Mouse (Mus musculus): ENCODE results near the gene Hes7. TPM values are rescaled to one million over a fixed set of nuclear protein-coding genes. Genes with fewer than 3 reads are reported as not detected.

Hes7 gene
- total and polyA plus RNA-seq, 2 experiments from 2014 or later: 1.3 to 1.6 TPM

- Histone ChIP-seq H3K4me2 (ENCODE audit: low read depth) (peak within 1 kb of the TSS; percentile 91), H3K4me1 (ENCODE audit: insufficient read depth) (peaks cover 14% of the 10 kb centered on the region), H3K27me3 (ENCODE audit: insufficient read depth, low read length) (no peaks in the 10 kb centered on the region), H3K4me3 (ENCODE audit: low read depth, low read length) (peak within 1 kb of the TSS; percentile 99), H3K27ac (ENCODE audit: low read depth, low read length) (peak within 1 kb of the TSS; percentile 97), H3K36me3 (ENCODE audit: insufficient read depth) (peaks cover 19% of the 10 kb centered on the region), H3K9me3 (ENCODE audit: low read length) (no peaks in the 10 kb centered on the region), H3K9ac (peak within 1 kb of the TSS; percentile 100)
- peak; percentile 94 for ATAC-seq
- WGBS: under 1% methylated on average over 50 of the region's 67 CpGs
- DNase-seq: peak; percentile 95
- peak; percentile 4; the same call in 1 of the 2 replicates for TF ChIP-seq CTCF (IDR thresholded peaks at IDR 0.05; ENCODE audit: low read depth)
Measured at GRCm38 (mm10) chr11:69088103-69088855, 31.9 kb upstream of the Hes7 start, which contains the start of gene Vamp2. Gene Vamp2 (plus strand): TSS chr11:69088490.

- peaks cover 14% of the 10 kb centered on the region for H3K4me1 ChIP-seq (ENCODE audit: insufficient read depth)
- no peak for TF ChIP-seq CTCF (IDR thresholded peaks at IDR 0.05; ENCODE audit: low read depth)
- WGBS: 11% methylated on average over 25 of the region's 25 CpGs
Measured at GRCm38 (mm10) chr11:69088856-69089615, 31.2 kb upstream of the Hes7 start.

GRCm38 (mm10) chr11:69089616-69090290 lies 30.5 kb upstream of the Hes7 start:
- peak overlapping the region; percentile 100 for H3K9ac ChIP-seq
- peaks cover 18% of the 10 kb centered on the region for H3K4me1 ChIP-seq (ENCODE audit: insufficient read depth)
- H3K27me3 ChIP-seq (ENCODE audit: insufficient read depth, low read length): no peaks in the 10 kb centered on the region
- ATAC-seq (no peak), DNase-seq (no peak)
- H3K4me3 ChIP-seq (ENCODE audit: low read depth, low read length): peak overlapping the region; percentile 99
- H3K9me3 ChIP-seq (ENCODE audit: low read length): no peaks in the 10 kb centered on the region
- 84% methylated on average over 12 of the region's 12 CpGs for WGBS
- peaks cover 19% of the 10 kb centered on the region for H3K36me3 ChIP-seq (ENCODE audit: insufficient read depth)
- H3K4me2 ChIP-seq (ENCODE audit: low read depth): peak overlapping the region; percentile 91
- H3K27ac ChIP-seq (ENCODE audit: low read depth, low read length): peak overlapping the region; percentile 97
- TF ChIP-seq CTCF (IDR thresholded peaks at IDR 0.05; ENCODE audit: low read depth): no peak

More at GRCm38 (mm10) chr11:69088856-69089615, 31.2 kb upstream of the Hes7 start:
- Histone ChIP-seq H3K36me3 (ENCODE audit: insufficient read depth) (peaks cover 19% of the 10 kb centered on the region), H3K4me3 (ENCODE audit: low read depth, low read length) (peak overlapping the region; percentile 99), H3K27me3 (ENCODE audit: insufficient read depth, low read length) (no peaks in the 10 kb centered on the region), H3K27ac (ENCODE audit: low read depth, low read length) (peak overlapping the region; percentile 97), H3K9me3 (ENCODE audit: low read length) (no peaks in the 10 kb centered on the region), H3K4me2 (ENCODE audit: low read depth) (peak overlapping the region; percentile 91), H3K9ac (peak overlapping the region; percentile 100)
- ATAC-seq (peak; percentile 11; the same call in 1 of the 2 replicates), DNase-seq (no peak)

- ATAC-seq (no peak), DNase-seq (no peak)
- peaks cover 19% of the 10 kb centered on the region for H3K36me3 ChIP-seq (ENCODE audit: insufficient read depth)
- 47% methylated on average over 6 of the region's 6 CpGs for WGBS
- H3K27me3 ChIP-seq (ENCODE audit: insufficient read depth, low read length): no peaks in the 10 kb centered on the region
- H3K9ac ChIP-seq: peak overlapping the region; percentile 100
- no peak for TF ChIP-seq CTCF (IDR thresholded peaks at IDR 0.05; ENCODE audit: low read depth)
- peak overlapping the region; percentile 97; the same call in 1 of the 2 replicates for H3K27ac ChIP-seq (ENCODE audit: low read depth, low read length)
- H3K4me2 ChIP-seq (ENCODE audit: low read depth): peak overlapping the region; percentile 91
- no peaks in the 10 kb centered on the region for H3K9me3 ChIP-seq (ENCODE audit: low read length)
- H3K4me3 ChIP-seq (ENCODE audit: low read depth, low read length): no peak overlapping the region
- peaks cover 18% of the 10 kb centered on the region for H3K4me1 ChIP-seq (ENCODE audit: insufficient read depth)
Measured at GRCm38 (mm10) chr11:69090367-69090766, 29.8 kb upstream of the Hes7 start.

GRCm38 (mm10) chr11:69091566-69092385 lies 28.4 kb upstream of the Hes7 start:
- no peak overlapping the region for H3K4me3 ChIP-seq (ENCODE audit: low read depth, low read length)
- H3K27me3 ChIP-seq (ENCODE audit: insufficient read depth, low read length): no peaks in the 10 kb centered on the region
- H3K36me3 ChIP-seq (ENCODE audit: insufficient read depth): peaks cover 19% of the 10 kb centered on the region
- no peak overlapping the region for H3K9ac ChIP-seq
- TF ChIP-seq CTCF (IDR thresholded peaks at IDR 0.05; ENCODE audit: low read depth): no peak
- H3K4me2 ChIP-seq (ENCODE audit: low read depth): no peak overlapping the region
- no peak for ATAC-seq
- H3K9me3 ChIP-seq (ENCODE audit: low read length): no peaks in the 10 kb centered on the region
- no peak overlapping the region for H3K27ac ChIP-seq (ENCODE audit: low read depth, low read length)
- DNase-seq: no peak
- WGBS: 63% methylated on average over 7 of the region's 7 CpGs
- H3K4me1 ChIP-seq (ENCODE audit: insufficient read depth): peaks cover 25% of the 10 kb centered on the region

GRCm38 (mm10) chr11:69092386-69092751 lies 27.8 kb upstream of the Hes7 start:
- H3K9me3 ChIP-seq (ENCODE audit: low read length): no peaks in the 10 kb centered on the region
- WGBS: 5% methylated on average over 3 of the region's 3 CpGs
- H3K4me2 ChIP-seq (ENCODE audit: low read depth): no peak overlapping the region
- no peaks in the 10 kb centered on the region for H3K27me3 ChIP-seq (ENCODE audit: insufficient read depth, low read length)
- peak; percentile 71 for DNase-seq
- peaks cover 19% of the 10 kb centered on the region for H3K36me3 ChIP-seq (ENCODE audit: insufficient read depth)
- H3K27ac ChIP-seq (ENCODE audit: low read depth, low read length): 0 out of 2 replicates have a peak overlapping the region, but pooled peaks have one; percentile 2
- peaks cover 29% of the 10 kb centered on the region for H3K4me1 ChIP-seq (ENCODE audit: insufficient read depth)
- no peak for ATAC-seq
- H3K9ac ChIP-seq: no peak overlapping the region
- peak; percentile 81 for TF ChIP-seq CTCF (IDR thresholded peaks at IDR 0.05; ENCODE audit: low read depth)
- no peak overlapping the region for H3K4me3 ChIP-seq (ENCODE audit: low read depth, low read length)

All from forebrain, postnatal 0 days (tissue).